Mouse (Mus musculus) bone marrow, adult 2 months (tissue): ENCODE measurements around the gene Hist1h2ab.
"Not testable (repeated sequence)": the region's sequence is repeated elsewhere in the genome, so short reads cannot be mapped to it uniquely, and the experiment has no call there.

Experiments
- CTCF ChIP-seq: fragments of 200-500 bp; IDR thresholded peaks from 2 replicates; pipeline ENCODE4 v1.5.1; 2011; ENCODE audit warnings: low read length, control low read depth; ENCODE audit not compliant: control insufficient read depth, insufficient read depth
- POLR2A ChIP-seq: fragments of 200-500 bp; IDR thresholded peaks from 2 replicates; pipeline ENCODE4 v1.6.1; 2011; ENCODE audit warnings: low read depth, mild to moderate bottlenecking, control low read depth, low read length, borderline replicate concordance; ENCODE audit not compliant: control insufficient read depth

DNA sequence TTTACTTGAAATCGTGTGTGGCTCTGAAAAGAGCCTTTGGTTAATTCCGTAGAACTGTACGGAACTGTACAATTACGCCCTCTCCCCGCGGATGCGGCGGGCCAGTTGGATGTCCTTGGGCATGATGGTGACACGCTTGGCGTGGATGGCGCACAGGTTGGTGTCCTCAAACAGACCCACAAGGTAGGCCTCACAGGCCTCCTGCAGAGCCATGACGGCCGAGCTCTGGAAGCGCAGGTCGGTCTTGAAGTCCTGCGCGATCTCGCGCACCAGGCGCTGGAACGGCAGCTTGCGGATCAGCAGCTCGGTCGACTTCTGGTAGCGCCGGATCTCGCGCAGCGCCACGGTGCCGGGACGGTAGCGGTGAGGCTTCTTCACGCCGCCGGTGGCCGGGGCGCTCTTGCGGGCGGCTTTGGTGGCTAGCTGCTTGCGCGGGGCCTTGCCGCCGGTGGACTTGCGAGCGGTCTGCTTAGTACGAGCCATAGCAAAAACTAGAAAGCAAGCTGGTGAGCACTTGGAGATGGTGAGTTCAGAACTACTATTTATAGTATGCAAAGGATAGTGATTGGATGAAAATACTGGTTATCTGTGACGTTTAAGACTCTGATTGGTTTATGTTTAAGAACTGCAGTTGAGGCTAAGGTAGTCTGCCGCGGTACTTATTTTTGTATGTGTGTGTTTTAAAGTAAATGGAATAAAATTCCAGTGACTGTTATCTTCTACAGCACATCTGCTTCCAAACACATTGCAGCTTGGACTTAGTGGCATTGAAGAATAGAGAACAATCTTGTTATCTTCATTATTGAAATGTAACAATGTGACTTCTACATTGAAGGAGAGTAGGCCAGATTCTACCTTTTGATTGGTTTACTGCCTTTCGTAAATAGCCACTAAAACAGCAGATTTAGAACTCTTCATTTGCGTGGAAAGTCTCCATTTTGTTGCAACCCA is 11.2 kb downstream of the Hist1h2ab start, which contains the start of gene Hist1h3a:
- peak; percentile 96 for TF ChIP-seq POLR2A
- TF ChIP-seq CTCF: not testable (repeated sequence)
